Mouse (Mus musculus) neural tube, embryonic 10.5 days (tissue): ENCODE data around the gene Fgf2.

ENCODE experiments used
- DNase-seq: peaks from one replicate; pipeline ENCODE4 v3.0.0-alpha.2; 2017; ENCODE audit warnings: low spot score; ENCODE audit errors: extremely low spot score

Gene Fgf2

GRCm38 (mm10) chr3:37414413-37414960, 66.3 kb downstream of the Fgf2 start:
- DNase-seq, result peak; percentile 65

GRCm38 (mm10) chr3:37418341-37418740, 70.2 kb downstream of the Fgf2 start:
- DNase-seq, result no peak

GRCm38 (mm10) chr3:37418961-37419457, 70.9 kb downstream of the Fgf2 start:
- no peak for DNase-seq

GRCm38 (mm10) chr3:37419458-37419991, 71.4 kb downstream of the Fgf2 start, which contains the start of gene Spata5:
Spata5 (plus strand) TSS chr3:37419896.
- DNase-seq, result peak; percentile 100

- peak; percentile 96 for DNase-seq
Observed at GRCm38 (mm10) chr3:37420072-37420471, 71.9 kb downstream of the Fgf2 start, which contains the start of gene Nudt6. Nudt6 (minus strand) TSS chr3:37420211.

- DNase-seq, result no peak
Observed at GRCm38 (mm10) chr3:37420641-37421040, 72.5 kb downstream of the Fgf2 start.

GRCm38 (mm10) chr3:37421179-37421578, 73.0 kb downstream of the Fgf2 start:
- no peak for DNase-seq

GRCm38 (mm10) chr3:37426069-37426468, 77.9 kb downstream of the Fgf2 start:
- DNase-seq, result no peak

GRCm38 (mm10) chr3:37430359-37430758, 82.2 kb downstream of the Fgf2 start:
- DNase-seq, result no peak

GRCm38 (mm10) chr3:37439770-37440169, 91.6 kb downstream of the Fgf2 start:
- DNase-seq, result no peak

GRCm38 (mm10) chr3:37443409-37443808, 95.3 kb downstream of the Fgf2 start:
- DNase-seq, result no peak

- no peak for DNase-seq
Observed at GRCm38 (mm10) chr3:37455992-37456391, 107.8 kb downstream of the Fgf2 start.
